Mouse (Mus musculus): ENCODE data around the gene Garnl3. TPM values are rescaled to one million over a fixed set of nuclear protein-coding genes. Genes with fewer than 3 reads are reported as not detected.
A peak's percentile ranks its signal among the peaks of the same experiment; 100 is the strongest.

Gene Garnl3
- total and polyA plus RNA-seq, 3 experiments: 0.08 to 0.19 TPM; not detected in 1

- in situ Hi-C loops (cut with MboI; ENCODE audit: low pct_ligation_motif_present, low pct_unique_long_range_greater_than_20kb, low sequenced_read_pairs): loop anchor here (25.0 kb wide), 1 partner anchor 381 kb away; the partner anchor contains the start of gene Ralgps1
Observed at GRCm38 (mm10) chr2:32981281-32981680, 150.2 kb downstream of the Garnl3 start.

GRCm38 (mm10) chr2:32979675-32980074 is 151.8 kb downstream of the Garnl3 start:
- Histone ChIP-seq H3K36me3 (replicated peaks in 1 of 2; ENCODE audit: control insufficient read depth in 1 of 2, insufficient read depth in 1 of 2, low read length in 1 of 2) (peaks cover 0 to 5% of the 10 kb centered on the region in 2 experiments), H3K9ac (ENCODE audit: insufficient read depth, low read depth) (no peak overlapping the region), H3K4me1 (ENCODE audit: control insufficient read depth in 1 of 2, insufficient read depth in 2 of 2) (peaks cover 11% of the 10 kb centered on the region in 2 experiments), H3K9me3 (replicated peaks; ENCODE audit: low read length) (no peaks in the 10 kb centered on the region), H3K4me3 (replicated peaks in 1 of 3; ENCODE audit: low read depth in 2 of 3, low read length in 2 of 3, poor library complexity in 1 of 3) (no peak overlapping the region), H3K79me2 (replicated peaks; ENCODE audit: control insufficient read depth, extremely low read depth, insufficient read depth, poor library complexity, severe bottlenecking) (no peaks in the 10 kb centered on the region), H3K27me3 (replicated peaks) (peaks cover 52% of the 10 kb centered on the region), H3K4me2 (ENCODE audit: insufficient read depth, low read depth, poor library complexity, severe bottlenecking) (no peak overlapping the region), H3K27ac (ENCODE audit: insufficient read depth, low read depth) (no peak overlapping the region)
- TF ChIP-seq ZC3H11A (IDR thresholded peaks at IDR 0.05; ENCODE audit: low read depth, low read length) (no peak), E2F4 (IDR thresholded peaks at IDR 0.05; ENCODE audit: insufficient replicate concordance, low read depth, low read length) (no peak), RAD21 (IDR thresholded peaks at IDR 0.05; ENCODE audit: low read depth, low read length) (no peak), MXI1 (IDR thresholded peaks at IDR 0.05; ENCODE audit: low read depth, low read length) (no peak), BHLHE40 (IDR thresholded peaks at IDR 0.05; ENCODE audit: low read depth, low read length) (no peak), UBTF (IDR thresholded peaks at IDR 0.05; ENCODE audit: low read depth, low read length) (no peak), ZMIZ1 (IDR thresholded peaks at IDR 0.05; ENCODE audit: low read depth, low read length) (no peak), USF2 (conservative IDR thresholded peaks at IDR 0.05; ENCODE audit: low read depth, low read length) (no peak), IRF4 (IDR thresholded peaks at IDR 0.05; ENCODE audit: low read depth, low read length) (no peak), EP300 (IDR thresholded peaks at IDR 0.05; ENCODE audit: low read length) (no peak), HCFC1 (IDR thresholded peaks at IDR 0.05; ENCODE audit: low read depth, low read length) (no peak), MAFK (IDR thresholded peaks at IDR 0.05; ENCODE audit: insufficient replicate concordance, low read length) (no peak), RCOR1 (conservative IDR thresholded peaks at IDR 0.05; ENCODE audit: low read depth, low read length) (no peak), KAT2A (IDR thresholded peaks at IDR 0.05; ENCODE audit: insufficient replicate concordance, low read length) (no peak), POLR2AphosphoS2 (IDR thresholded peaks at IDR 0.05; ENCODE audit: low read depth, low read length) (no peak), SMC3 (IDR thresholded peaks at IDR 0.05; ENCODE audit: low read depth, low read length) (no peak), ZKSCAN1 (IDR thresholded peaks at IDR 0.05; ENCODE audit: borderline replicate concordance, low read depth, low read length) (no peak), ETS1 (conservative IDR thresholded peaks at IDR 0.05; ENCODE audit: low read depth, low read length) (no peak), MAX (IDR thresholded peaks at IDR 0.05; ENCODE audit: low read length) (no peak)
- no peak for DNase-seq (ENCODE audit: extremely low read depth)
- in situ Hi-C loops (cut with MboI; ENCODE audit: low pct_ligation_motif_present, low pct_unique_long_range_greater_than_20kb, low sequenced_read_pairs) (loop anchor here (25.0 kb wide), 1 partner anchor 383 kb away; the partner anchor contains the start of gene Ralgps1), dilution Hi-C loops (cut with MboI; ENCODE audit: extremely low pct_ligation_motif_present, extremely low pct_unique_long_range_greater_than_20kb, low sequenced_read_pairs) (no loop called here)

More at GRCm38 (mm10) chr2:32981281-32981680, 150.2 kb downstream of the Garnl3 start:
- peak overlapping the region; percentile 87 for H3K4me2 ChIP-seq (ENCODE audit: insufficient read depth, low read depth, poor library complexity, severe bottlenecking)
- peak overlapping the region; percentile 51 for H3K9ac ChIP-seq (ENCODE audit: insufficient read depth, low read depth)
- DNase-seq (ENCODE audit: extremely low read depth): no peak
- peaks cover 11 to 13% of the 10 kb centered on the region in 2 experiments for H3K4me1 ChIP-seq (ENCODE audit: control insufficient read depth in 1 of 2, insufficient read depth in 2 of 2)
- peak overlapping the region; percentile 40 to 72 (median 53) for H3K4me3 ChIP-seq (replicated peaks in 1 of 3; ENCODE audit: low read depth in 2 of 3, low read length in 2 of 3, poor library complexity in 1 of 3)
- TF ChIP-seq MXI1 (IDR thresholded peaks at IDR 0.05; ENCODE audit: low read depth, low read length): no peak
- no peak for TF ChIP-seq CHD2 (IDR thresholded peaks at IDR 0.05; ENCODE audit: low read length)
- no peak for TF ChIP-seq MAX (IDR thresholded peaks at IDR 0.05; ENCODE audit: low read length)
- no peak for TF ChIP-seq BHLHE40 (IDR thresholded peaks at IDR 0.05; ENCODE audit: low read depth, low read length)
- no peak for TF ChIP-seq NELFE (IDR thresholded peaks at IDR 0.05; ENCODE audit: low read depth, low read length)
- TF ChIP-seq EP300 (IDR thresholded peaks at IDR 0.05; ENCODE audit: low read length): no peak
- no peak for TF ChIP-seq SIN3A (IDR thresholded peaks at IDR 0.05; ENCODE audit: low read length)
- no peak for TF ChIP-seq USF2 (conservative IDR thresholded peaks at IDR 0.05; ENCODE audit: low read depth, low read length)
- TF ChIP-seq RCOR1 (conservative IDR thresholded peaks at IDR 0.05; ENCODE audit: low read depth, low read length): no peak
- TF ChIP-seq KAT2A (IDR thresholded peaks at IDR 0.05; ENCODE audit: insufficient replicate concordance, low read length): no peak
- no peak for TF ChIP-seq JUN (IDR thresholded peaks at IDR 0.05; ENCODE audit: insufficient read depth, low read depth, low read length)
- no peak for TF ChIP-seq CHD1 (IDR thresholded peaks at IDR 0.05; ENCODE audit: low read depth, low read length)
- no peak for TF ChIP-seq CTCF (conservative IDR thresholded peaks at IDR 0.05 in 1 of 2, IDR thresholded peaks at IDR 0.05 in 1 of 2; ENCODE audit: low read depth in 2 of 2, low read length in 2 of 2)
- TF ChIP-seq POLR2A (IDR thresholded peaks at IDR 0.05; ENCODE audit: low read depth, low read length): no peak
- TF ChIP-seq ZC3H11A (IDR thresholded peaks at IDR 0.05; ENCODE audit: low read depth, low read length): no peak
- TF ChIP-seq UBTF (IDR thresholded peaks at IDR 0.05; ENCODE audit: low read depth, low read length): no peak
- TF ChIP-seq POLR2AphosphoS2 (IDR thresholded peaks at IDR 0.05; ENCODE audit: low read depth, low read length): no peak
- no peak for TF ChIP-seq JUND (conservative IDR thresholded peaks at IDR 0.05; ENCODE audit: low read depth, low read length)
- TF ChIP-seq MEF2A (IDR thresholded peaks at IDR 0.05; ENCODE audit: borderline replicate concordance, low read depth, low read length): no peak
- H3K36me3 ChIP-seq (replicated peaks in 1 of 2; ENCODE audit: control insufficient read depth in 1 of 2, insufficient read depth in 1 of 2, low read length in 1 of 2): no peaks in the 10 kb centered on the region
- no peak overlapping the region for H3K27ac ChIP-seq (ENCODE audit: insufficient read depth, low read depth)
- H3K79me2 ChIP-seq (replicated peaks; ENCODE audit: control insufficient read depth, extremely low read depth, insufficient read depth, poor library complexity, severe bottlenecking): no peaks in the 10 kb centered on the region
- H3K9me3 ChIP-seq (replicated peaks; ENCODE audit: low read length): no peaks in the 10 kb centered on the region
- dilution Hi-C loops (cut with MboI; ENCODE audit: extremely low pct_ligation_motif_present, extremely low pct_unique_long_range_greater_than_20kb, low sequenced_read_pairs): no loop called here
- peaks cover 66% of the 10 kb centered on the region for H3K27me3 ChIP-seq (replicated peaks)

Measured in CH12.LX (cell line).